Mouse (Mus musculus) embryonic facial prominence, embryonic 11.5 days (tissue): ENCODE results near the gene Pcyt2. TPM values are rescaled to one million over a fixed set of nuclear protein-coding genes. Genes with fewer than 3 reads are reported as not detected.

Experiments
- ATAC-seq: fragments of 200-750 bp; cut with Nextera tagmentation; replicated peaks from 2 replicates; pipeline ENCODE4 v1.8.0; 2017; ENCODE audit warnings: low read depth; ENCODE audit not compliant: insufficient number of reproducible peaks, low FRiP score, low TSS enrichment
- DNase-seq: peaks from one replicate; pipeline ENCODE4 v3.0.0-alpha.2; 2015; ENCODE audit warnings: low spot score
- H3K27ac ChIP-seq: fragments of 300-500 bp; sonication (generic); replicated peaks from 2 replicates; pipeline ENCODE4 v1.5.1; 2014; ENCODE audit warnings: mild to moderate bottlenecking, low read depth, low read length, control low read depth
- H3K27me3 ChIP-seq: fragments of 300-500 bp; sonication (generic); 2 replicates; pipeline ENCODE4 v1.6.1; 2014; ENCODE audit warnings: mild to moderate bottlenecking, low read length, moderate library complexity, mixed read lengths; ENCODE audit not compliant: control insufficient read depth, insufficient read depth
- H3K36me3 ChIP-seq: fragments of 300-500 bp; sonication (generic); replicated peaks from 2 replicates; pipeline ENCODE4 v1.6.1; 2014; ENCODE audit warnings: low read depth, mild to moderate bottlenecking, low read length, moderate library complexity, mixed read lengths; ENCODE audit not compliant: control insufficient read depth, insufficient read depth
- H3K4me1 ChIP-seq: fragments of 300-500 bp; sonication (generic); 2 replicates; pipeline ENCODE4 v1.6.1; 2014; ENCODE audit warnings: low read length, mixed read lengths; ENCODE audit not compliant: control insufficient read depth, insufficient read depth
- H3K4me2 ChIP-seq: fragments of 300-500 bp; sonication (generic); 2 replicates; pipeline ENCODE4 v1.6.1; 2014; ENCODE audit warnings: low read depth, mild to moderate bottlenecking, control low read depth, low read length, moderate library complexity
- H3K4me3 ChIP-seq: fragments of 300-500 bp; sonication (generic); 2 replicates; pipeline ENCODE4 v1.5.1; 2014; ENCODE audit warnings: low read depth, low read length, control low read depth
- H3K9ac ChIP-seq: fragments of 300-500 bp; sonication (generic); replicated peaks from 2 replicates; pipeline ENCODE4 v1.6.1; 2014; ENCODE audit warnings: mild to moderate bottlenecking, control low read depth, low read length
- H3K9me3 ChIP-seq: fragments of 300-500 bp; sonication (generic); replicated peaks from 2 replicates; pipeline ENCODE4 v1.6.1; 2016; ENCODE audit warnings: mild to moderate bottlenecking, low read length, inconsistent platforms, mixed read lengths; ENCODE audit not compliant: control insufficient read depth
- WGBS: fragments of 180-500 bp; shearing (Covaris S2); extraction: QIAGEN DNeasy Blood & Tissue Kit; methylation state at CpG from one replicate; pipeline ENCODE4 v1.1.7; 2014; 5-methylcytosine and 5-hydroxymethylcytosine counted together
- polyA plus RNA-seq: library from polyadenylated mRNA; unstranded; fragments of >200 nt; fragmentation: Nextera tagmentation; extraction: Ambion mirVana; gene quantifications from 2 replicates; pipeline ENCODE4 v1.2.1, GENCODE M21; 2014

The Pcyt2 gene
- polyA plus RNA-seq, 1 experiment from 2014 or later = 75.3 TPM

GRCm38 (mm10) chr11:120643601-120643987 lies 25.9 kb upstream of the Pcyt2 start, which contains the start of gene Pycr1:
Pycr1 (minus strand) TSS chr11:120643769.
- ATAC-seq = peak; percentile 98

DNA sequence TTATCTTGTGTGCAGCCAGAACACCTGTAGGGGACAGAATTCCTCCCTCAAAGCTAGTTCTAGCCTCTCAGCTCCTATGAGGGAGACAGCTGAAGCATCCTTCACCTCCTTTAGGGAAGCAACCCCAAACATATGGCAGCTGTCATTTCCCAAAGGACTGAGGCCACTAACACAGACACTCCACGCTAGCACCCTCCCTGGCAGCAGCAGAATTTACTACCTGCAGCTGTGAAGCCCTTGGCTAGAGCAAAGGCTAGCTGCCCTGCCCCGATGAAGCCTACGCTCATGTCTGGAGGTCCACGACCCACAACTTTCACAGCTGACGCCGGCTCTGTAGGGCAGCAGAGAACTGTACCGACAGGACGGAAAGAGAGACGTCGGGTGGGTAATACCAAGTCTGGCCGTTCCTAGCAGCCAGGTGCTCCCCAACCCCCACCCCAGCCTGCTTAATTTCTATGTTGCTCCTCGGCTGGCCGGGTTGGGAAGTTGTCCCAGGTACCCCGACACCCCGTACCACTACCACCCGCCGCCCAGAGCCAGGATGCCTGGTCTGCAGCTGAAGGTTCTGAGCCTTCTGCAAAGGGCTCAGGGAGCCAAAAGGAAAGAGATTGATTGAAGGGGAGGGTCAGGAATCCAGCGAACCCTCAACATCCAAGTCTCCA lies 25.3 kb upstream of the Pcyt2 start:
- 3% methylated on average over 18 of the region's 18 CpGs for WGBS
- Histone ChIP-seq H3K9ac (peak overlapping the region; percentile 54), H3K9me3 (no peaks in the 10 kb centered on the region), H3K36me3 (no peaks in the 10 kb centered on the region), H3K27ac (no peak overlapping the region), H3K27me3 (peaks cover 5% of the 10 kb centered on the region; the same call in 1 of the 2 replicates), H3K4me1 (peaks cover 3% of the 10 kb centered on the region; the same call in 1 of the 2 replicates), H3K4me3 (peak overlapping the region; percentile 33), H3K4me2 (peak overlapping the region; percentile 89)
- DNase-seq (peak; percentile 43), ATAC-seq (peak; percentile 41)

More at GRCm38 (mm10) chr11:120643601-120643987, 25.9 kb upstream of the Pcyt2 start, which contains the start of gene Pycr1:
- peak within 1 kb of the TSS; percentile 54 for H3K9ac ChIP-seq
- no peaks in the 10 kb centered on the region for H3K9me3 ChIP-seq
- WGBS = 2% methylated on average over 15 of the region's 15 CpGs
- peak; percentile 95 for DNase-seq
- H3K27me3 ChIP-seq = peaks cover 5% of the 10 kb centered on the region; the same call in 1 of the 2 replicates
- H3K4me2 ChIP-seq = peak within 1 kb of the TSS; percentile 89
- peak within 1 kb of the TSS; percentile 33 for H3K4me3 ChIP-seq
- peaks cover 3% of the 10 kb centered on the region; the same call in 1 of the 2 replicates for H3K4me1 ChIP-seq
- no peak within 1 kb of the TSS for H3K27ac ChIP-seq
- no peaks in the 10 kb centered on the region for H3K36me3 ChIP-seq

- no peak for DNase-seq
These were observed 24.1 kb upstream of the Pcyt2 start for GRCm38 (mm10) chr11:120641869-120642268.

GRCm38 (mm10) chr11:120641255-120641654 lies 23.5 kb upstream of the Pcyt2 start:
- no peak for DNase-seq
- Histone ChIP-seq H3K9me3 (no peaks in the 10 kb centered on the region), H3K9ac (peak overlapping the region; percentile 28), H3K27ac (no peak overlapping the region), H3K4me1 (peaks cover 3% of the 10 kb centered on the region; the same call in 1 of the 2 replicates), H3K36me3 (no peaks in the 10 kb centered on the region), H3K4me2 (no peak overlapping the region), H3K27me3 (no peaks in the 10 kb centered on the region), H3K4me3 (no peak overlapping the region)
- WGBS = 61% methylated on average over 9 of the region's 9 CpGs
- ATAC-seq = no peak

More at GRCm38 (mm10) chr11:120641869-120642268, 24.1 kb upstream of the Pcyt2 start:
- H3K4me1 ChIP-seq = peaks cover 3% of the 10 kb centered on the region; the same call in 1 of the 2 replicates
- no peak overlapping the region for H3K27ac ChIP-seq
- H3K4me3 ChIP-seq = no peak overlapping the region
- H3K9ac ChIP-seq = no peak overlapping the region; the same call in 1 of the 2 replicates
- H3K36me3 ChIP-seq = no peaks in the 10 kb centered on the region
- ATAC-seq = no peak
- H3K4me2 ChIP-seq = no peak overlapping the region
- H3K27me3 ChIP-seq = no peaks in the 10 kb centered on the region
- WGBS = 86% methylated on average over 8 of the region's 8 CpGs
- no peaks in the 10 kb centered on the region for H3K9me3 ChIP-seq

DNA sequence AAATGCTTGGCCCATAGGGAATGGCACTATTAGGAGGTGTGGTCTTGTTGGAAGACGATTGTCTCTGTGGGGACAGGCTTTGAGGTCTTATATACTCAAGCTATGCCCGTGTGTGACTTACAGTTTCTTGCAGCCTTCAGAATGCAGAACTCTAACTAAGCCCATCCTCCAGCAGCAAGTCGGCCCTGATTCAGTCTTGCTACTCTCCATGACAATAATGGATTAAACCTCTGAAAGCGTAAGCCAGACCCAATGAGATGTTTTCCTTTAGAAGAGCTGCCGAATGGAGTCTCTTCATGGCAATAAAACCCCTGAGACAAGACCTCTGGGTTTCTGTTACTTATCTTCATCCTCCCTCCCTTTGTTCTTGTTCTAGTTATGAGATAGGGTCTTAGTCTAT lies 17.1 kb upstream of the Pcyt2 start:
- no peak overlapping the region for H3K4me3 ChIP-seq
- WGBS = 82% methylated on average over 5 of the region's 5 CpGs

GRCm38 (mm10) chr11:120633520-120634343 lies 16.0 kb upstream of the Pcyt2 start, which contains the start of gene Mafg:
Mafg (minus strand) TSS chr11:120633600.
- H3K27me3 ChIP-seq = no peaks in the 10 kb centered on the region
- ATAC-seq (peak; percentile 87), DNase-seq (peak; percentile 98)
- H3K9ac ChIP-seq = peak within 1 kb of the TSS; percentile 94
- H3K4me1 ChIP-seq = peaks cover 9% of the 10 kb centered on the region; the same call in 1 of the 2 replicates
- H3K27ac ChIP-seq = peak within 1 kb of the TSS; percentile 75
- no peaks in the 10 kb centered on the region for H3K9me3 ChIP-seq
- H3K36me3 ChIP-seq = no peaks in the 10 kb centered on the region; the same call in none of the 2 replicates
- H3K4me3 ChIP-seq = peak within 1 kb of the TSS; percentile 85
- H3K4me2 ChIP-seq = peak within 1 kb of the TSS; percentile 81
- 10% methylated on average over 58 of the region's 58 CpGs for WGBS

More for the DNA sequence above, 17.1 kb upstream of the Pcyt2 start:
- DNase-seq = no peak
- no peak for ATAC-seq
- no peaks in the 10 kb centered on the region for H3K36me3 ChIP-seq
- peaks cover 9% of the 10 kb centered on the region; the same call in 1 of the 2 replicates for H3K4me1 ChIP-seq
- H3K9me3 ChIP-seq = no peaks in the 10 kb centered on the region
- H3K27me3 ChIP-seq = no peaks in the 10 kb centered on the region
- H3K4me2 ChIP-seq = no peak overlapping the region
- no peak overlapping the region for H3K27ac ChIP-seq
- no peak overlapping the region for H3K9ac ChIP-seq

DNA sequence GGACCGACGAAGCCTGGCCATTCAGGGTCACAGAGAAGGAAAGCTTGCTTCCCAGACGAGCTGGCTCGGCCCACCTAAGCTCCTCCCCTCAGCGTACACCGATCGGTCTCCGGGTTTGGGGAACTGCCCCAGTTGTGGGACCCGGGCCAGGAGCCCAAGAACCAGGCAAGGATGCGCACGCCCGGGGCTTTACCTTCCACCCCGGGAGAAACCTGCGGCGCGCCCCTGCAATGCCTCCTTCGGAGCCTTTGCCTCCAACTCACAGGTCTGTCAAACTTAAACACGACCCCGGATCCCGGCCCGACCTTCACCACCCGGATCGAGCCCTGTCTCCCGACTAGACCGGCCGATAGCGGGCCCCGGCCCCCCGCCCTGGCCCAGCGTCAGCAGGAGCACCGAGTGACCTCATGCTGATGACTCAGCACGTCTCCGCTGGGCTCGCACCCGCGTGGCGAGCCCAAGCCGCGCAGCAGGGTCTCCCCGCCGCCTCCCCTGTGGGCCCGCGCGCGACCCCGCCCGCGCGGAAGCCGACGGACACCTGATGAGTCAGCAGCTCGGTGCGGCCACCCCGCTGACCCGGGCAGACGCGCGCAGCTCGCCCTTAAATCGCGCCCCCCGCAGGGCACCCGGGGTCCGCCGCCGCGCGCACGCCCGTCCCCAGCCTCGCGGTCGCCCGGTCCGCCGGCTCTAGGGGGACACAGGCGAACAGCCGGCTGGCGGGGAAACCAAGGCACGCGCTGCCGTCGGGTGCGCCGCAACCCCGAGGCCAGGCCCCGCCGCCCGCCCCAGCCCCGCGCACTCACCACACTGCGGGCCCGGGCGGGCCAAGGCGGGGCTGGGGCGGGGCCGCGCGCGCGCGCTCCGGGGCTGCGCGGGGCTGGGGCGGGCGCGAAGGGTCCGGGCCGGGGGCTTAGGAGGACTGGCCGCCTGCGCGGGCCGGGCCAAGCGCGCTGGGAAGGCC lies 15.1 kb upstream of the Pcyt2 start:
- Histone ChIP-seq H3K9me3 (no peaks in the 10 kb centered on the region), H3K4me1 (peaks cover 9% of the 10 kb centered on the region; the same call in 1 of the 2 replicates), H3K27me3 (no peaks in the 10 kb centered on the region), H3K4me3 (peak overlapping the region; percentile 85), H3K27ac (peak overlapping the region; percentile 75), H3K4me2 (peak overlapping the region; percentile 81), H3K9ac (peak overlapping the region; percentile 94), H3K36me3 (no peaks in the 10 kb centered on the region; the same call in none of the 2 replicates)
- ATAC-seq (peak; percentile 82), DNase-seq (peak; percentile 63)
- under 1% methylated on average over 99 of the region's 116 CpGs for whole genome bisulfite sequencing
